Mouse (Mus musculus) lung, postnatal 25 days (tissue): ENCODE measurements around the gene Rapgef1.

ENCODE experiments used
- DNase-seq: peaks from one replicate; pipeline ENCODE4 v3.0.0; 2022; ENCODE audit warnings: low spot score

The Rapgef1 gene

DNA sequence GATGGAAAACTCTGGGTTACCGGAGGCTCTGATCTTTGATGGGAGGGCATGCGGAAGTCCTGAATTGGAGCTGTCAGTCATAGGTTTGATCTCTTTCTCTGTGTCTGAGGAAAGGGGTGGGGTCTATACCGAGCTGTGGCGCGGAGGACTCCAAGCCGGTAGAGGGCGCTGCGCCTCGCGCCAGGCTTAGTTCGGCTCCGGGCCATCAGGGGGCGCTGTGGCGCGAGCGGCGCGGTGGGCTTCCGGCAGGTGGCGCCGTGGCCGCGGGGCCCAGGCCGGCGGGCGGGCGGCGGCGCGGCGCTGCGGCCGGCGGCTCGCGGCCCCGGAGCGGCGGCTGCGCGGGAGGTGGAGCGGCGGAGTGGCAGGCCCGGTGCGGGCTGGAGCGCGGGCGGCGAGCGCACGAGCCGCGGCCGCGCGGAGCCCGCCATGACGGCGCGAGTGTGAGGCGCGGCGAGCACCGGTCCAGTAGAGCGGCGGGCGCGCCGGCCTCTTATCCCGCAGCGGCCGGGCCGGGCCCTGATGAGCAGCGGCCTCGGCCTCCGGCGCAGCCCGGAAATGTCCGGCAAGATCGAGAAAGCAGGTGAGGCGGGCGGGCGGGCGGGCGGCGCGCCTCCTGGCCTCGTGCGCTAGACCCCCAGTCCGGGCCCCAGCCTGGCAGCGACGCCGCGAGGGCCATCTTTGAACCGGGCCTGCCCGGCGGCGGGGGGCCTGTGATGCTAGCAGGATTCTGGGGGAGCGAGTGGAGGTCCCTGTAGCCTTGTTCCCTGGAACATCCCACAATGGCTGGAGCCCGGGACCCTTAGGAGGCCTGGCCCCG lies at the start of gene Rapgef1:
Rapgef1 (plus strand) TSS at position 237 of the 817 bp plus-strand sequence.
- peak; percentile 77 for DNase-seq

DNA sequence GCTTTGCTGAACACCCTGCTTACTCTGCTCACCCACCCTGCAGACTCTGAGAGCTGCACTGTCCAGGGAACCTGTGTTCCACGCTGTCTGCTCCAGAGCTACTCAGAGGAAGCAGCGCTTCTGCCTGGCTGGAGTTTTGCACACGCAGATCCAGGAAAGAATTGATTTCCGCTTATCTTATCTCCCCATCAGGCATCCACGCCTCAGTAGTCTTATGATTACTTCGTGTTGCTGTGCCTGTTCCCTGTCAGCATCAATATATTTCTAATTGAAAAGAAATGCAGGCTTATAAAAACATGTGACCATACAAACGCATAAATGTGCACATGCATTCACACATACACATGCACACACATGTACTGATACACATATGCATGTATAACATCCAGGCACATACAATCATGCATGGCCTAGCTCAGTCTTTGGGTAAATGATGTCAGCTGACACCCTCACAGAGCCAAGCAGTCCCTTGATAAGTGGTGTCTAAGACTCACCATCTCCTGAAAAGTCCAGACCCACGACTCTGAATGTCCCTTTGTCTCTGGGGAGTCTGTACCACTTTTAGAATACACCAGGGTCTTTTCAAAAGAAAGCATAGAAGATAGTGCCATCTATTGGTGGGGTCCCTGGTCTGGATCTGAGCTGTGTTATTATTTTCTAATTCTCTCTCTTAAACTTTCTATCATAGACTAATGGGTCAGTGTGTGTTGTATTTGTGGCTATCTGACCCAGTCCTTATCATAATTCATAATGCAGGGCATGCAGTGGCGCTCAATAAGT lies 47.4 kb upstream of the Rapgef1 start:
- DNase-seq, result no peak

DNA sequence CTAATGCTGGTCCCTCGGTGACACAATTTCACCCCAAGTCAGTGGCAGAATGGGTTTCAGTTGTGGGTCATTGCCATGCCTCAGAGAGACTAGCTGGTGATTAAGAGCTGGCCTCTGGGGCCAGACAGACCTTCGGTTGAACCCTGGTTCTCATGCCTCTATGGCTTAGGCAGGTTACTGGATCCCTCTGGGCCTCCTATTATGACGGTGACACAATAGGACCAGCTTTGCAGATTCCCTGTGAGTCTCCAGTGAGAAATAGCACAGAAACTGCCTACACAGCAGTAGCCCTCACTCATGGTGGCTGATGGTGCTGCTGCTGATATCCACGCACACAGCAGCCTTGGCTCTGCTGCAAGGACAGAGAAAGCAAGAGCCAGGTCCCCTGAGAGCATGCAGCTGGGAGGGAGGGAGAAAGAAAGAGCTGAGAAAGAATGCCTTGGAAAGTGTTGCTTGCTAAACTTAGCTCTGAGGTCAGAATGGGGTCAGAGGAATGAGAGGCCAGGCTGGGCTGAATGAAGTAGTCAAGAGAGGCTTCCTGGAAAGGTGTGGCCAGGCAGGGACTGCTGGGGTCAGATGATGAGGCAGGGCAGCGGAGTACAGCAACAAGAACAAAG lies 46.6 kb upstream of the Rapgef1 start:
- DNase-seq, result no peak

DNA sequence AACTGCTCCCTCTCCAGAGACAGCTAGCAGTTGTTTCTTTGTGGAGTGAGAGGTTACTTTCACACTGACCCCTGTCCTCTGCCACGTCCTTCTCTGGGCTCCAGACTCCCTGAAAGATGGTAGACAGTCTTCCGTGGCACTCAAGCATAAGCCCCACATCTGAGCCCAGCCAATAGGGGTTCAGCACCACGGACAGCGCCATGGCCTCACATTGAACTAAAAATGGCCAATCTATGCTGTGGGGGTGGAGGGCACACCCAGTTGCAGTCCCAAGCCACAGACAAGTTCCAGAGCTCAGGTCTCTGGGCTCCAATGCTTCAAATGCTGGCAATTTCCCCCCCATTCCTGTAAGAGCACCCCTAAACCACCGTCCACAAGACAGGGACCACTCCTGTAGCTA lies 45.9 kb upstream of the Rapgef1 start:
- peak; percentile 4 for DNase-seq

DNA sequence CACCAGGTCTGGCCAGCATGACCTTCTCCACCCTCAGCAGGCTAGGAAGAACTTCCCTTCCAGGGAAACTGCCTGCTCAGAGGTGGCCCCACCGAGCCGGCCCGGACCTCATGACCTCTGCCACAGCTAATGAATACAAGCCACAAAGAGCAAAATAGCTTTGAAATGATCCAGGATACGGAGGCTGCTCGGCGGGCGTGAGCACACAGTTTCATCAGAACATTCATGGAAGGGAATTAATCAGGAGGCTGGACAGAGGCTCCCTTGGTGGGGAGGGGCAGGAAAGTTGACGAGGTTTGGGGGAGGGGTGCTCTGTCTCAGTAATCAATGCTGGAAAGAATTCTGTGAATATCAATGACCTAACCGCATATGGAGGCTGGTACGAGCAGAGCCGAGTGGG lies 45.3 kb upstream of the Rapgef1 start:
- DNase-seq, result no peak

DNA sequence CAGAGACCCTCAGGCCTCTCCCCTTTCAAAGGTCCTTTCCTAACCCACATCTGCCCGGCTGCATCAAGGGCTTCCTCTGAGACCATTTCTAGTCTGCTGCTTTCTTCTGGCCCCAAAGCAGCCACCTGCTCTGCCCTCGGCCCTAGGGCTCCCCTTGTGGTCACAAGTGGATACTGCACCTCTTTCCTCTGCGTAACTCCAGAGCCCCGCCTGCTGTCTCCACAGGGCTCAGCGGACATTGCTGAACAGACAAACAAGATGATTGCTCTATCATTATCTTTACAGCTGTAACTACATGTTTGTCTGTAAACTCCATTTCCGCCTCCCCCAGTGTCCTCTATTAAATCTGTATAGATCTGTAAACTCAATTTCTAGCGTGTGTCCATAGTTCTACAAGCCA lies 37.1 kb upstream of the Rapgef1 start:
- DNase-seq, result peak; percentile 80

DNA sequence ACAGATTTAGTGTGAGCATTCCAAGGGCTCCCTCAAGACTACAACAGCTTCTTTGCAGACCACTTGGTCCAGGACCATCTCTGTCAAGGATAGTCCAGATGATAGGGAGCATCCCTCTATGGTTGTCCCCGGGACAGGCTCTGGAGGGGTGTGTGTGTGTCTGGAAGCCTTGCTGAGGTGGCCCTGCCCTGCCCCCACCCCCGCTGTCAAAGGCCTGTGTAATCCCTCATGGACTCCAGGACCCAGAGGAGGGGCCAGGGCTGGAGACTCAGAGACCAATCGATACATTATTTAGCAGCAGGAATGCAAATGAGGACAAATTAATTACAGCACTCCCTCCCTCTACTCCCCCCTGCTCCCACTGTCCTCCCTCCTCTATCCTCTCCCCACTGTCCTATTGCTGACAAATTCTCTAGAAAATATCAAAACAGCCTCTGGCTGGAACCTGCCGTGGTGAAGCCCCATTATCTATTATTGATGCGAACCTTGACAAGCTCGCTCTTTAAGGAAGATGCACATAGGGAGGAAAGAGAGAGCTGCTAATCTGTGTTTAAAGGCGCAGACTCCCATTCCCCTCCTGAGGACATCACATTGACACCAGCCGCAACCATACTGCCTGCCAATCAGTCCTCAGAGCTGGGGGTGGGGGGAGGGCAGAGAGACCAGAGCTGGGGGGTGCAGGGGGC lies 33.4 kb upstream of the Rapgef1 start:
- DNase-seq, result no peak

DNA sequence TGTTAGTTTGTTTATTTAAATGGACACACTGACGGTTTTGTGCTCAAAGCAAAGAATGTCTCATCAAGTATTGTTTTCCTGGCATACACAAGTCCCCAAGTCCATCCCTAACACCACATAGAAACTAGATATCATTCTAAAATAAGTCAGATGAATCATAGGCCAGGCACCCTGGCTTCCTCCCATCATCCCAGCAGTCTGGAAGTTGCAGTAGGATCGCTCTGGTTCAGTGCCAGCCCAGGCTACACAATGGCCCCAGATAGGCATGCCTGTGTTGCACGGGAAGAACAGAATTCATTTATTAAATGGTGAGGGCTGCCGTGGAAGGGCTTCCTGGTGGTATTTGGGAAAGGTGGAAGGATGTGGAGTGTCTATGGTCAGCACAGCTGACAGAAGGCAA lies 31.5 kb upstream of the Rapgef1 start:
- no peak for DNase-seq

DNA sequence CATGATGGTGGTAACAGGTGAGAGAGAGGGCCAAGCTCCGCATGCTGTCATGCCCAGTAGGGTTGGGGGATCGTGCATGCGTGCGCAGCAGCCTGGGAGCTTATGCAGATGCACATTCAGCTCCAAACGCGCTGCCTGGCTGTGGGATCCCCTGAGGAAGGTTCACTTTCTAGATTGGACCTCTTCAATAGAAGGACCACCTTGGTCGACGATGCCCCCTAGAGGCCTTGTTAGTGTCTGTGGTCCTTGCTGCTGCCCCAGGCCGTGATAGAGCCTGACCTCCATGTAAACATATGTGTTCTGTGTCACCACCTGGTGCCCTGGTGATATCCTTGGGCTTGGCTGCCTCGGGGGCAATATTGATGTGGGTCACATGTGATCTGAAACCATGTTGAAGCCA lies 30.3 kb upstream of the Rapgef1 start:
- no peak for DNase-seq

DNA sequence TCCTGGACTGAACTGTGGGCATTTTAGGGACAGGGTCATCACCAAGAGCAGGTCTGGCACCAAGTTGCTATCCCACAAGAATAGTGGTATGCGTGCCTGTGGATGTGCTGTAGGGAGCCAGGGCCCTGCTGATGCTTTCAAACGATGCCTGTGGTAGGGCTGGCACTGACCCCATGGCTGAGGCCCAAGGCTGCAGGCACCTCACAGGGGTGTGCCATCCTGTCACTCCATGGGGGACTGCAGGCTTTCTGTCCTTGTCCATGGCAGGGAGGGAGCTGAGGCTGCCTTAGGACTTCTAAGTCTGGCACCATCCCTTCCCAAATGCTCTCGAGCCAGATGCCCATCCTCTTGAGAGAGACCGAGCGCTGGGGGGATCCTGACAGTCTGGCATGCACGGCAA lies 27.9 kb upstream of the Rapgef1 start:
- DNase-seq, result no peak

DNA sequence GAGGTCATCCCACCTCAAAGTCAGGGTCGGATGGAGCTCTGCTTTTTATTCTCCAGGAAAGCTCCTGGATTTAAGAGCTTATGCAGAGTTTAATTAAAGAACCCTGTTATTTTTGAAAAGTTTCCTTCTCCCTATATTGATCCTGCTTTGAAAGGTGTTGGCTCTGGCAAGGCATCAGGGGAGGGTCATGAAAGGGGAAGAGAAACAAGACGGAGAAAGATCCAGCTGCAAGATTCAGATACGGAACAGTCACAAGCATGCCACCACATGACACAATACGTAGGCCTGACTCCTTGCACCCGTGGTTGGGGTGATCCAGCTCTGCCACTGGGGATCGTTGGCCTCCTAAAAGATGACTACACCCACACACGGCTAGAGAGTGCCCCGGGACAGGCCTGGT lies 27.0 kb upstream of the Rapgef1 start:
- no peak for DNase-seq

DNA sequence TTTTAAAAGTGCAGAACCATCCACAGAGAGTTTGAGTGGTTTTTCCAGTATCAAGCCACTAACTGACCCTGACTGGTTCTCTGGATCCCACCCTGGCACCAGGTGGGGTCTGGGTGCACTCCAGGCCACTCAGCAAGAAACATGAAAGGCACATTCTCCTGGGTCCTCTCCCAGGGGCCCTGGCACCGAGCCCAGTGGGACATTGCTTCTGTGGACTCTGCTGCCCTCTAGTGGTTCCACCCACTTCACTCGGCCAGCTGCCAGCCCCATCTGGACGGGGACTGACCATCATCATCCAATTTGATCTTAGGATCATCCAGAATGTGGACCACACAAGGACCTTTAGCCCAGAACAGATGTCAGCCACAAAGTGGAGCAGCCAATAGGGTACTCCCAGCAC lies 15.6 kb upstream of the Rapgef1 start:
- peak; percentile 71 for DNase-seq

DNA sequence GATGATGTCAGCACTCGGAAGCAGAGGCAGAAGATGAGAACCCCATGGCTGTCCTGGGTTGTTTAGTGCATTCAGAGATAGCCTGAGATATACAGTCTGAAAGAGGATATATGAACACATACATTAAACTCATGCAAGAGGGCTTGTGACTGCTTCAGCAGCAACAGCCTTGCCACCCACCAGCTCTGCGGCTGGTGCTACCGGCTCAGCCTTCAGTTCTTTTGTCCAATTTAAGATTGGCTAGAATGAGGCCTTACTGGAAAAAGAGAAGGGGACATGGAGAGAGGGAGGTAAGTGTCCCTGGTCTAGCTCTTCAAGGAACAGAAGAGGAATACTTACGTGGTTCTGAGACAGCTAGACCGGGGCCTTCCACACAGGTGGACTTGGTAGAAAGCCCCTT lies 13.9 kb upstream of the Rapgef1 start:
- DNase-seq, result no peak

DNA sequence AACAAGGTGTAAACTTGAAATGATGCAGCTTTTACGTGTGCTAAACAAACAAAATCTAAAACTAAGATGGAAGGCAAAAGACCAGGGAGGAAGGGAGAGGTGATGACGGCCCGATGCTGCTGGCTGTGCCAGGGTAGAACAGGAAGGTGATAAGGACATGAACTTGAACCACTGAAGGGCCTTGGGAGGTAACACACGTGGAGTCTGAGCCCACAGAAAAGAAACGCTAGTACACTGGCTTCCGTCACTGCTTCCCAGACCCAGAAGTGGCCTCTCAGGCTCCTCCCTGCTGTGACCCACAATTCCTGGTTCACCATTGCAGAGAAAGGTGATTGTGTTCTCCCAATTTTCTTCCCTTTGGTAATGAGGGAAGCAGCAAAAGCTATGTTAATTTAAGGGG lies 13.1 kb upstream of the Rapgef1 start:
- no peak for DNase-seq

DNA sequence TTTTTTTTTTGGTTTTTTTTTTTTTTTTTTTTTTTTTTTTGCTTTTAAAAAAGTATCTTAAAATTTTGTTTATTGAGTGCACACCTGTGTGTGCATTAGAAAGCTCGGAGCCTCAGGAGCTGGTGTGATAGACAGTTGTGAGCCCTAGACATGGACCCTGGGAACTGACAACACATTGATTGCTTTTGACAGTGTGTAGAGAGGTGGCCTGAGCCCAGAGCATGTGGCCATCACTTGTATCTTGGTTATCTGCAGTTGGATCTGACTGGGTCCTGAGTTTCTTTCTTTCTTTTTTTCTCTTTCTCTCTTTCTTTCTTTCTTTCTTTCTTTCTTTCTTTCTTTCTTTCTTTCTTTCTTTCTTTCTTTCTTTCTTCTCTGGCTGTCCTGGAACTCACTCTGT lies 2.2 kb upstream of the Rapgef1 start:
- DNase-seq, result no peak

DNA sequence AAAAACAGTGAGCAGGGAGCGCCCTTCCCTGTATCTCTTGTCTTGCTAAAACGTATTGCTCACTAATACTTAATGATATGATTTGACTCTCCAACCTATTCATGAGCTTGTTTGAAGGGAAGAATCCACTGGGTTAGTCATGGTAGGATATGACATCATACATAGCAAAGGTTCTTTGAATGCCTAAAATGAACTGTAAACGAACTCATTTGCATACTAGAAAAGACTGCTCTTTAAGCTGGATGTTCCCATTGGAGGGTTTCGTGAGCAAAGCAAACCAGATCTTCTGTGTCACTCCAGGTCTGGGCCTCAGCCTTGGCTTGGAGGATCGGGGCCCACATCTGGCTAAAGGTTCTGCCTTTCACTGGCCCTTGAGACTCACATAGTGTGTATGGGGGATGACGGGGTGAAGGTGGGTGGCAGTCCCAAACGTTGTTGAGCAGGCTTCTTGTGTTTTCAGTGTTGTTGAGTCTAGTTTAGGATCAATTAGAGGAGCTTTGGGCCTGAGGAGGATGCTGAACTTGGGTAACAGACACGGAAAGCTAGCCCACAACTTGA lies 515 bp upstream of the Rapgef1 start:
- DNase-seq, result no peak

DNA sequence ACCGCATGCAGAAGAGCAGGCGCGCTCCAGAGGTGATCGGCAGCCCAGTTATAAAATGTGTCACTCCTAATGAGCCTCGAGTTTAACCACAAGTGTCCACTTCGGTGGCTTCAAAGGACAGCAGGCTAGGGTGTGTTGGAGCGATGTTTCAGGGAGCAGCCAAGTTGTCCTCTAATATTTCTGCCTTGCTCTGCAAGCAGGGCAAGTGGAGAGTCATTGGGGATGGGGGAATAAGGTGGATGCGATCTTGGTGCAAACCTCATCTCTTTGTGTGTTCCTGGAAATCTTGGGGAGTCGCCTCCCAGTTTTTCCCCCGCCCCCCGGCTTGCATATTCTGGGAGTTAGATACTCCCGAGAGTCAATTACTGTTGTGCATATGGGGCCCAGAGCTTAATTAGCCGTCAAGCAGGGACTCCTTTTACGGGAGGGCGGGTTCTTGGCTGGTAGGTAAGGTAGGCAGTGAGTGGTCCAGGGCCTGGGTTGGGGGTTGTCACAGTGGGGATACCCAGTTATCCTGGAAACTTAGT lies 844 bp downstream of the Rapgef1 start:
- no peak for DNase-seq

DNA sequence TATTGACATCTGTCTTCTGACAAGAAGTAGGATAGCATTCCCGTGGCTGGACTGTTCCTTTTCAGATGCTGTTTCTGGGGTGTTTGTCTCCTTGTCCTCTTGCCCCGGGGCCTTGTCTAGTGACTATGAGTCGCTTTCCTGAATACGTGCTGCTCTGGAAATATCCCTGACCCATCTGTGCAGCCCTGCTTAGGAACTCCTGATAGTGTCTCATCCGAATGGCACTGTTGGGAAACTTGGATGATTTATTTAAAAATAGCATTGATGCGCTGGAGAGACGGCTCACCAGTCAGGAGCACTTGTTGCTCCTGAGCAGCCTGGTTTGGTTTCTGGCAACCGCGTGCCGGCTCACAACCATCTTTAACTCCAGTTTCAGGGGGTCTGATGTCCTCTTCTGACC lies 1.6 kb downstream of the Rapgef1 start:
- no peak for DNase-seq

DNA sequence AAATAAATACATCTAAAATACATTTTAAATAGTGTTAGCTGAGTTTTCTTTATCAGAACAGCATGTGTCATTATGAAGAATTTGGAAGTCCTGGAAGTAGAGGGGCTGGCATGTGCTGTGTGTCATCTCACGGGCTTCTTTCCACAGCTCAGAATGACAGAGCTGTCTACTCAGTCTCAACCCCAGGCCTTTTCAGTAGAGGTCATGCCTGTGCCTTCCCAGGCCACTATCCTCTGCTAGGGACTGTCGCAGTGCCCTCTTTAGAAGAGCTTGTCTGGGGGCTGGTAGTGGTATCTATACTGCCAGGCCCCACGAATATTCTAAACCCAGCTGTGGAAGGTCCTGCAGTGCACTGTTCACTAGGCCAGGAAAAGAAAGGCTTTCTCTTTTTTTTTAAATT lies 2.1 kb downstream of the Rapgef1 start:
- DNase-seq, result no peak

DNA sequence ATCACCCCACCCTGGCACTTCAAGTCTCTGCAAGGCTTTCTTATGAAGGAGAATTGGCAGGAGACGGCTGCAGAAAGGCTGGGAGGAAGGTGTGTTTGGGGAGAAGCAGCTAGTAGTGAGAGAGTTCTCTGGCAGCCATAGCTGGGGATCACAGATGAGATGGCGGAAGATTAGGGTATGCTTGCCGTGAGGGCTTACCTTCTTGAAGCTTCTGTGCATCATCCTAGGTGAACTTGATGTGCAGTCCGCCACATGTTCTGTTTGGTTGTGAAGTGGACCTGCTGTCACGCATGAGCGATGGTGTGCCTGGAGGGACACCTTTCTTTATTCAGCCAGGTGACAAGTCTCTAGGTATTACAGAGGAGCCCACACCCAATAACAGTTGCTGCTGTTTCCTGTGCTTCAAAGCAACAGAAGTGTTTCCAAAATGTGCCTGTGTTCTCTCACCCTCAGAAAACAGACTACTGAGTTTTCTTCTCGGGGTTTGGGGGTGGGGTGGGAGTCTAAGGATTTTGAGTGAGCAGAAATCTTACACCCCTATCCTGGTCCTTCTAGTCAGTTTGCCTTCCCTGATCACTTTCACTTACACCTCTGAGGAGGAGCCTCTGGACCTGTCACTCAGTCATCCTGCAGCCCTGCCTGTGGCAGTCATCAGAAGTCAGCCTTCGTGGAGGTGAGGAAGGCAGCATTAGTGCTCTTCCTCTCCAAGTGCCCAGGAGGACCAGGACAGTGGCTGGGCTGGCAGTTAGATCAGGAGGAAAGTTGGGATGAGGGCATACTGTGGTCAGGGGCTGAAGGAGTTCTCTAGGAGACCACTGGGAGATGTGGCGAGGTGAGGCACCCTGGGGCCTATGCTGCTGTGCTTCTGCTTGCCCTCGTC lies 2.8 kb downstream of the Rapgef1 start:
- no peak for DNase-seq
